Mouse (Mus musculus) spleen, adult 18-20 months (tissue): ENCODE results near the gene Hnrnpl.

Source experiments
- DNase-seq, 2 experiments: peaks; one replicate each; pipeline ENCODE4 v3.0.0; 2022; ENCODE audit warnings: mixed read lengths in 2 of 2

The Hnrnpl gene

GRCm38 (mm10) chr7:28790066-28790806 is 18.1 kb upstream of the Hnrnpl start:
- no peak for DNase-seq

GRCm38 (mm10) chr7:28791706-28792105 is 16.6 kb upstream of the Hnrnpl start:
- DNase-seq = no peak

- DNase-seq = no peak
These were observed 15.8 kb upstream of the Hnrnpl start for GRCm38 (mm10) chr7:28792391-28793185.

DNA sequence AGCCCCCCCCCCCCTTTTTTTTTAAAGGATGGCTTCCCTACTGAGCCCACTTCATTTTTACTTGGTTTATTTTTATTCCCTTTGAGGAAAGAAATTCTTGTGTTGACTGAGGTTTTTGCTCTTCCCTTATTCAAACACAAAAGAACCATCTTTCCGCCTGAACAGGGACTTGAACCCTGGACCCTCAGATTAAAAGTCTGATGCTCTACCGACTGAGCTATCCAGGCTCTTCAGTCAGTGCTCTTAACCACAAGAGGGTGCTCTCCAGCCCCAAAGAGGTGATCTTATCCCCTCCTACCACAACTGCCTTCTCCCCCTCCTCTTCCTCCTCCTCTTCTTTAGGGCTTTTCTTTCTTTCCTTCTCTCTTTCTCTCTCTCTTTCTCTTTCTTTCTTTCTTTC is 14.5 kb upstream of the Hnrnpl start:
- no peak for DNase-seq

GRCm38 (mm10) chr7:28794496-28794895 is 13.8 kb upstream of the Hnrnpl start:
- DNase-seq = no peak

GRCm38 (mm10) chr7:28795832-28796231 is 12.5 kb upstream of the Hnrnpl start:
- peak in 1 of 2 experiments; percentile 43 for DNase-seq

GRCm38 (mm10) chr7:28796562-28796975 is 11.8 kb upstream of the Hnrnpl start:
- DNase-seq = peak; percentile 74 to 84

DNA sequence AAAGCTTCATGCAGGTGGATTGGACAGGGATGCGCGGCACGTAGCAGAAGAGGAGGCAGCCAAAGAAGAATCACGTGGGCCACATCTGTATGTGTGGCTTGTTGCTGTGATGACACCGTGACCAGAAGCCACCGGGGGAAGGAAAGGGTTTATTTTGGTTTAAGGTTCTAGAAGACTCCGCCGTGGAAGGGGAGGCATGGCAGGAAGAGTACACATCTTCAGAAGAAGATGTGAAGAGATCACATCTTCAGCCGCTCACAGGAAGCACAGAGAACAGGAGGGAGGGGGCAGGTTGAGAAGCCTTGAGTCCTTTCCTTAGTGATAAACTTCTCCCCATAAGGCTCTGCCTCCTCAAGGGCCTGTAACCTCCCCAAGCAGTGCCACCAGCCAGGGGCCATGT is 8.3 kb upstream of the Hnrnpl start:
- DNase-seq = no peak

DNA sequence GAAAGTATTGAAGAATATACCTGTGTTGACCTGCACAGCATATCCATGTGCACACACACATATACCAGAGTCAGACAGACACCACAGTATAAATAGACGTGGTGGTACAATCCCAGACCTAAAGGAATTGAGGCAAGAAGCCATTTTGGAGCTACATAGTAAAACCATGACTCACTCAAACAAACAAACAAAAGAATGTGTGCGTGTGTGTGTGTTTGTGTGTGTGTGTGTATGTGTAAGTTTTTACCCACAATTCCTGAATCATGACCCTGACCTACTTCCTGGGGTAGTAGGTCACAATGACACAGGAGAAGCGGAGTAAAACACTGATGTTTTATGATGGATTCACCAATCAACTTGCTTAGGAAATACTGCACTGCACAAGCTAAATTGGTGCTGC is 6.9 kb upstream of the Hnrnpl start:
- DNase-seq = no peak

GRCm38 (mm10) chr7:28801901-28802670 is 6.3 kb upstream of the Hnrnpl start:
- DNase-seq = no peak

GRCm38 (mm10) chr7:28802846-28803588 is 5.3 kb upstream of the Hnrnpl start:
- DNase-seq = no peak

DNA sequence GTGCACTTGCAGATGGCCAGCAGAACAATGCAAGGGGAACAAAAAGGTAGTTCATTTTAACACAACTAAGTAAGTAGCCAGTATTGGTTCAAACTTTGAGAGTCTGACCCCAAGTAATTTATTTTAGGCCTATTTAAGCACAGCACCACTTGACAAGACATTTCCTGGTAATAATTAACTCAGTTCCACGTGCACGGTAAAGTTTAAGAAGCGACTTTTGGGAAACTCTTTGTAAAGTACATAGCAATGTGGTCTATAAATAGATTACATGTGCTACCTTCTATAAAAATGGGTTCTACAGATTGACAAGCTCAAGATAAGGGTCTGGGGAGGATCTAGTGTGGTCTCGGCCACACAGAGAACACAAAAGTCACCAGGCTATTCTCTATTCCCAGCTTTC is 4.6 kb upstream of the Hnrnpl start:
- DNase-seq = no peak

DNA sequence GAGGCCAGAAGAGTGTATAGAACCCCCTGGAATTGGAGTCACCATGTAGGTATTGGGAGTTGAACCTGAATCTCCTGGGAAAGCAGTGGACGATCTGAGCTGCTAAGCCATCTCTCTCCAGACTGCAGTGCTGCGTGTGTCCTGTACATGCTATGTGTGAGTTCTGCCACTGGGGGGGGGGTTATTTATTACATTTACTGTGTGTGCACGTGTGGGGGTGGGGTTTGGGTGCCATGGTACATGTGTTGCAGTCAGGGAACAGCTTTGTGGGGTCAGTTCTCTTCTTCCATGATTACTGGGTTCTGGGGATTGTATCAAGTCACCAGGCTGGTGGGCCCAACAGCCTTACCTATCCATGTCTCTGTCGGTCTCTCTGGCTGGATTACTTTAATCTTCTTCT is 1.5 kb upstream of the Hnrnpl start:
- no peak for DNase-seq

DNA sequence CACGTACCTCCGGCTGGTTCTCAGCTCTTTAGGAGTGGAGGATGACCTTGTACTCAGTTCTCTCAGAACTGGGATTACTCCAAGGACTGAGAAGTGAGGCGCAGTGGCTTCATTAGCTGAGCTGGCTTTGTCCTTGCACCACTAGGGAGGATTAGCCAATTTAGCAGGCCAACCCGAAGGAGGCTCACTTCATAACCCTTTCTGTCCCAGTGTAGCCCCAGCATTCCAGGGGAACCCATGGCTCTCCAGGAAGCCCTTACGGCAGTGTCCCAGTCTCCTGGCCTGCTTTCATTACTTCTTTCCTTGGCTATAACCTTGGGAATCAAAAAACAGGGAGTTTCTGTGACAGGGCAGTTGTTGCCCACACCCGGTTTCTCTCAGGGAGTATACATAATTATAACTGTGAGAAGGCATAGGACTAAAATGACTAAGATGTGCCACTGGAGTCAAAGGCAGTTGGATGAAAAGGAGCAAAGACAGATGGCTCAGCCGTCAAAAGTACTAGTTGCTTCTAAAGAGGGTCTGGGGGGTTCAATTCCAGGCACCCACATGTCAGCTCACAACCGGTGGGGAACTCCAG is 610 bp upstream of the Hnrnpl start:
- DNase-seq = no peak

DNA sequence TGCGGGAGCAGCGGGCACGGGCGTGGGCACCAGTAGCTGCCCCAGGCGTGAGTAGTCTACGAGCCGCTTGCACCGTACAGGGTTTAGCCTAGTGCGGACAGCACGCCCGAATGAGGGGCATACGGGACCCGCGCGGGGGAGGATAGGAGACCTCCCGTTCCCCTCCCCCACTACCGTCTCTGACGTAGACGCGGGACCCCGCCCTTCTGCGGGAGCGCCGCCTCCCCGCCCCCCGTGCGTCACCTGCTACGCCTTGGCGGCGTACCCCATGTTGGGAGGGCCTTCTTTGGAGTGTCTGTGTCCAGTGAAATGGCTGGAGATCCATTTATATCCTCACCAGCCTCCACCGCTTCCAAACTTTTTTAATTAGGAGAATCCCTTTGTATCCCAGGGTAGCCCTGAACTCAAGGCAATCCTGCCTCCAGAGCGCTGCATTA is 634 bp downstream of the Hnrnpl start:
- DNase-seq = peak; percentile 91 to 97

DNA sequence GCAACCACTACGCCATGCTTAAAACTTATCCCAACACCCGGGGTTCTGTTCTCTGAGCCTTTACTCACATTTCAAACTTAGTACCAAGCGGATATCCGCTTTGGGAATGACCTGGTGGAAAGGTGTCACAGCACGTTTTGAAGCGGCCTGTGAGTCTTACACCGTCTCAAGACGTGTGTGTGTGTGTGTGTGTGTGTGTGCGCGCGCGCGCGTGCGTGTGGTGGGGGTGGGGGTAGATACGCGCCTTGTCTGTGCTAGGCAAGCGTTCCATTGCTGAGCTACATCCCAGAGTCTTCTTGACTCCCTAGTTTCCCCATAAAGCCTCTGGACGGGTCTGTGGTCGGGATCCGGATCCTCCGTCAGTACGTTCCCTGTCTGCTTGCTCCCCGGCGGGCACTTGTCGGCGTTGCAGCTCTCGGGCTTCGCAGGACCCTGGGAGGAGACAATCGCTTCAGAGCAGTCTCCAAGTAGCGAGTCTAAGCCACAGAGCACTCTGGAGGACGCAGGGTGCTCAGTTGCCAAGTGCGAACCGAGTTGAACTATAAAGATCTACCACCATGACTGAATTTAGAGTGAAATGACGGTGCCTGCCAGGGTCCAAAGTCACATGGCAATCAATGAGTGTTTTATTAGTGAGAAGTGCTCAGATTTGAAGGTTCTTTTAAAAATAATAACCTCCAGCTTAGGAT is 1.2 kb downstream of the Hnrnpl start:
- peak; percentile 54 to 69 for DNase-seq

- peak; percentile 97 to 98 for DNase-seq
These were observed 2.0 kb downstream of the Hnrnpl start for GRCm38 (mm10) chr7:28810107-28811066.

- peak; percentile 91 to 92 for DNase-seq
These were observed 2.9 kb downstream of the Hnrnpl start for GRCm38 (mm10) chr7:28811228-28811627.

DNA sequence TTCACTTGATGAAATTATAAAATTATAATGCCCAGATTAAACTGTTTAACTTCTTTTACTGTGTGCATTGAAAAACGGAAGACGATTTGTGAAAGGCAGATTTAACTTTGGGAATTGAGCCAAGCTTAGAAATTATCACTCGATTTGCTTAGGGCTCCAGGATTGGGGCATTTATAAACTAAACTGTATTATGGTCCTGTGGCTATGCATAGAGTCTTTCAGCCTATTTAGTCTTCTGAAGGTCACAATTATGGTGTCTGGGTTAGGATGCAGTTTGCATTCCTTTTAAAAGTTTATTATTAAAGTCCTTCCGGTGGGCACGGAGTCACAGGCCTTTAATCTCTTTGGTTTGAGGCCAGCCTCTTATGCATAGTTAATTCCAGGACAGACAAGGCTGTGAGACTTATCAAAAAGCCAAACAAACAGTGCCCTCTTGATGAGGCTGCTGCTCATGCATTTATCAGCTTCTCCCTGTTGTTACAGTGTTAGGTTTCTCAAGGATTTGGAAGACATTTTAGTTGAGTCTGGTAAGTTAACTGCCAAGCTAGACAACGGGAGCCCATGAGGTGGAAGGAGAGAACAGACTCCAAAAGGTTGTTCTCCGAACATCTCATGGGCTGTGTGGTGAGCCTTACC is 3.4 kb downstream of the Hnrnpl start:
- no peak for DNase-seq

- no peak for DNase-seq
These were observed 4.1 kb downstream of the Hnrnpl start for GRCm38 (mm10) chr7:28812436-28812835.
